Mouse (Mus musculus) gastrocnemius, postnatal 4 days (tissue): ENCODE results near the gene Lrrc9. TPM values are rescaled to one million over a fixed set of nuclear protein-coding genes. Genes with fewer than 3 reads are reported as not detected.

Experiments
- DNase-seq, 2 experiments: peaks; one replicate each; pipeline ENCODE4 v3.0.0; 2021 to 2022; ENCODE audit warnings: low spot score in 2 of 2, mixed read lengths in 2 of 2
- microRNA-seq: library from miRNA; unstranded; fragments of <30 nt; microRNA quantifications from one replicate; pipeline ENCODE4 v1.2.0, GENCODE M21; 2021
- total RNA-seq, 2 experiments: library from RNA; stranded (reverse); gene quantifications; 2 replicates each; pipeline ENCODE4 v1.2.3; 2021

The Lrrc9 gene
- total RNA-seq, 2 experiments from 2014 or later = 0.15 to 0.34 TPM

GRCm38 (mm10) chr12:72564281-72564795, 122.7 kb downstream of the Lrrc9 start:
- DNase-seq = no peak

Small RNAs within 50 kb of the gene (microRNA-seq; reads per million reads assigned to microRNA genes)
- gene Gm44392 = not detected

Other genes with a start within 250 kb of the Lrrc9 start
- gene Rtn1, start 32.8 kb upstream of the Lrrc9 start, total RNA-seq = 1 to 10 TPM; 4.0 to 4.8 TPM
- 1 to 10 TPM; 5.1 to 6.2 TPM for gene Pcnx4, start 94.5 kb downstream of the Lrrc9 start, total RNA-seq
- not detected for gene Gm4756, start 207.8 kb downstream of the Lrrc9 start, total RNA-seq
- 10 to 100 TPM; 34.0 to 37.8 TPM for gene Dhrs7, start 223.0 kb downstream of the Lrrc9 start, total RNA-seq